Mouse (Mus musculus) myocyte (in vitro differentiated cells): ENCODE results near the gene Ccdc182.

Source experiments
- CEBPB ChIP-seq: IDR thresholded peaks from 2 replicates; pipeline ENCODE4 v1.6.1; 2011; ENCODE audit warnings: mild to moderate bottlenecking, moderate library complexity; ENCODE audit not compliant: poor library complexity, insufficient read depth, severe bottlenecking
- MAX ChIP-seq: IDR thresholded peaks from one replicate; pipeline ENCODE4 v1.6.1; 2011; ENCODE audit warnings: low read depth, mild to moderate bottlenecking, control low read depth
- MYOD1 ChIP-seq, 3 experiments: IDR thresholded peaks; one replicate each; pipeline ENCODE4 v1.6.1; 2011; ENCODE audit warnings: control low read depth in 2 of 3, low read depth in 2 of 3, mild to moderate bottlenecking in 2 of 3, moderate library complexity in 1 of 3; ENCODE audit not compliant: insufficient read length in 2 of 3, control insufficient read depth in 1 of 3
- POLR2A ChIP-seq: IDR thresholded peaks from one replicate; pipeline ENCODE4 v1.6.1; 2011; ENCODE audit warnings: low read depth, mild to moderate bottlenecking, control low read depth, moderate library complexity; ENCODE audit not compliant: insufficient read length
- POLR2AphosphoS2 ChIP-seq: IDR thresholded peaks from one replicate; pipeline ENCODE4 v1.6.1; 2011; ENCODE audit warnings: low read depth, control low read depth; ENCODE audit not compliant: insufficient read length
- REST ChIP-seq: IDR thresholded peaks from one replicate; pipeline ENCODE4 v1.6.1; 2011; ENCODE audit warnings: mild to moderate bottlenecking, control low read depth, moderate library complexity; ENCODE audit not compliant: insufficient read depth, insufficient read length
- SRF ChIP-seq: IDR thresholded peaks from one replicate; pipeline ENCODE4 v1.6.1; 2011; ENCODE audit warnings: low read depth; ENCODE audit not compliant: control insufficient read depth, insufficient read length
- TCF12 ChIP-seq: IDR thresholded peaks from one replicate; pipeline ENCODE4 v1.6.1; 2011; ENCODE audit warnings: mild to moderate bottlenecking, control low read depth; ENCODE audit not compliant: poor library complexity, insufficient read depth, severe bottlenecking

- no peak for TF ChIP-seq SRF
- no peak for TF ChIP-seq POLR2A
- no peak for TF ChIP-seq POLR2AphosphoS2
- TF ChIP-seq MYOD1 (IDR thresholded peaks at IDR 0.05; ENCODE audit: control insufficient read depth in 1 of 3, insufficient read length in 2 of 3, low read depth in 2 of 3): no peak
- no peak for TF ChIP-seq CEBPB
- no peak for TF ChIP-seq MAX
- no peak for TF ChIP-seq REST
- TF ChIP-seq TCF12: no peak
These were observed 41.0 kb downstream of the Ccdc182 start for GRCm38 (mm10) chr11:88334893-88335292.
